Mouse (Mus musculus) gastrocnemius, adult 8-10 months (tissue): Measurements from ENCODE around the gene 4930535I16Rik. TPM values are rescaled to one million over a fixed set of nuclear protein-coding genes. Genes with fewer than 3 reads are reported as not detected.
"Not testable (repeated sequence)": the region's sequence is repeated elsewhere in the genome, so short reads cannot be mapped to it uniquely, and the experiment has no call there.

Source experiments
- DNase-seq, 2 experiments: peaks; one replicate each; pipeline ENCODE4 v3.0.0; 2022; ENCODE audit warnings: low spot score in 2 of 2
- total RNA-seq, 4 experiments: library from RNA; stranded (reverse); gene quantifications; 2 replicates each; pipeline ENCODE4 v1.2.4; 2022

Gene 4930535I16Rik
- total RNA-seq = not detected

GRCm38 (mm10) chr4:123917548-123918140 lies at the start of gene 4930535I16Rik:
4930535I16Rik (minus strand) TSS chr4:123918022.
- peak; percentile 6 to 15 for DNase-seq

GRCm38 (mm10) chr4:123962721-123963120 lies 44.9 kb upstream of the 4930535I16Rik start:
- no peak for DNase-seq

- DNase-seq = no peak
Measured at GRCm38 (mm10) chr4:123960955-123961354, 43.1 kb upstream of the 4930535I16Rik start.

GRCm38 (mm10) chr4:123957891-123958290 lies 40.1 kb upstream of the 4930535I16Rik start:
- no peak for DNase-seq

GRCm38 (mm10) chr4:123957492-123957808 lies 39.6 kb upstream of the 4930535I16Rik start:
- no peak for DNase-seq

GRCm38 (mm10) chr4:123956703-123957491 lies 39.1 kb upstream of the 4930535I16Rik start:
- peak; percentile 25 to 48 for DNase-seq

GRCm38 (mm10) chr4:123952059-123952458 lies 34.2 kb upstream of the 4930535I16Rik start:
- DNase-seq = no peak

- DNase-seq = no peak
Measured at GRCm38 (mm10) chr4:123949649-123950048, 31.8 kb upstream of the 4930535I16Rik start.

GRCm38 (mm10) chr4:123948901-123949300 lies 31.1 kb upstream of the 4930535I16Rik start:
- no peak for DNase-seq

- no peak for DNase-seq
Measured at GRCm38 (mm10) chr4:123947149-123947548, 29.3 kb upstream of the 4930535I16Rik start.

- no peak for DNase-seq
Measured at GRCm38 (mm10) chr4:123946701-123947100, 28.9 kb upstream of the 4930535I16Rik start.

GRCm38 (mm10) chr4:123940878-123941277 lies 23.1 kb upstream of the 4930535I16Rik start:
- DNase-seq = not testable (repeated sequence)

- peak; percentile 28 to 33 for DNase-seq
Measured at GRCm38 (mm10) chr4:123939838-123940237, 22.0 kb upstream of the 4930535I16Rik start.

GRCm38 (mm10) chr4:123936059-123936458 lies 18.2 kb upstream of the 4930535I16Rik start:
- DNase-seq = no peak

GRCm38 (mm10) chr4:123934306-123934705 lies 16.5 kb upstream of the 4930535I16Rik start:
- no peak for DNase-seq

- DNase-seq = no peak
Measured at GRCm38 (mm10) chr4:123929994-123930393, 12.2 kb upstream of the 4930535I16Rik start.

GRCm38 (mm10) chr4:123927961-123928360 lies 10.1 kb upstream of the 4930535I16Rik start:
- DNase-seq = no peak

- DNase-seq = no peak
Measured at GRCm38 (mm10) chr4:123921055-123921565, 3.3 kb upstream of the 4930535I16Rik start.

- no peak for DNase-seq
Measured at GRCm38 (mm10) chr4:123918851-123919250, 1.0 kb upstream of the 4930535I16Rik start.

GRCm38 (mm10) chr4:123916748-123917547 lies 874 bp downstream of the 4930535I16Rik start, which contains the start of gene Rragc:
Rragc (plus strand) TSS chr4:123917446.
- peak; percentile 100 for DNase-seq

GRCm38 (mm10) chr4:123912431-123912830 lies 5.4 kb downstream of the 4930535I16Rik start:
- DNase-seq = no peak

GRCm38 (mm10) chr4:123911503-123911902 lies 6.3 kb downstream of the 4930535I16Rik start:
- no peak for DNase-seq
